Mouse (Mus musculus) urinary bladder, adult 18-20 months (tissue): ENCODE measurements around the gene Inpp5b.
"Not testable (repeated sequence)": the region's sequence is repeated elsewhere in the genome, so short reads cannot be mapped to it uniquely, and the experiment has no call there.

Source experiments
- DNase-seq, 2 experiments: peaks; one replicate each; pipeline ENCODE4 v3.0.0; 2022; ENCODE audit warnings: low spot score in 2 of 2, mixed read lengths in 2 of 2

The Inpp5b gene

GRCm38 (mm10) chr4:124709961-124710446, 31.6 kb upstream of the Inpp5b start:
- no peak for DNase-seq

GRCm38 (mm10) chr4:124710776-124711291, 30.8 kb upstream of the Inpp5b start:
- DNase-seq = no peak

- no peak for DNase-seq
These were observed 29.0 kb upstream of the Inpp5b start for GRCm38 (mm10) chr4:124712618-124713017.

- DNase-seq = not testable (repeated sequence)
These were observed 27.8 kb upstream of the Inpp5b start for GRCm38 (mm10) chr4:124713850-124714249.

- DNase-seq = peak; percentile 92 to 94
These were observed 26.8 kb upstream of the Inpp5b start, which contains the start of gene Sf3a3 for GRCm38 (mm10) chr4:124714545-124715481. Sf3a3 (plus strand) TSS chr4:124714776.

- DNase-seq = no peak
These were observed 22.5 kb upstream of the Inpp5b start for GRCm38 (mm10) chr4:124719101-124719500.

GRCm38 (mm10) chr4:124726121-124726520, 15.5 kb upstream of the Inpp5b start:
- DNase-seq = no peak

GRCm38 (mm10) chr4:124736952-124737351, 4.7 kb upstream of the Inpp5b start:
- no peak for DNase-seq

GRCm38 (mm10) chr4:124737486-124737885, 4.2 kb upstream of the Inpp5b start:
- no peak for DNase-seq

GRCm38 (mm10) chr4:124738013-124738412, 3.6 kb upstream of the Inpp5b start:
- DNase-seq = no peak

- no peak for DNase-seq
These were observed 2.9 kb upstream of the Inpp5b start for GRCm38 (mm10) chr4:124738783-124739182.

- no peak for DNase-seq
These were observed 1.2 kb downstream of the Inpp5b start for GRCm38 (mm10) chr4:124742839-124743238.

GRCm38 (mm10) chr4:124746577-124746976, 4.9 kb downstream of the Inpp5b start:
- no peak for DNase-seq

- no peak for DNase-seq
These were observed 6.2 kb downstream of the Inpp5b start for GRCm38 (mm10) chr4:124747851-124748250.

GRCm38 (mm10) chr4:124751300-124752250, 9.9 kb downstream of the Inpp5b start:
- peak; percentile 97 to 99 for DNase-seq

GRCm38 (mm10) chr4:124752281-124753199, 10.9 kb downstream of the Inpp5b start:
- no peak for DNase-seq

GRCm38 (mm10) chr4:124755526-124755925, 13.9 kb downstream of the Inpp5b start:
- DNase-seq = no peak

- DNase-seq = no peak
These were observed 17.7 kb downstream of the Inpp5b start for GRCm38 (mm10) chr4:124759305-124759811.

- no peak for DNase-seq
These were observed 19.6 kb downstream of the Inpp5b start for GRCm38 (mm10) chr4:124761201-124761600.

GRCm38 (mm10) chr4:124762858-124763452, 21.3 kb downstream of the Inpp5b start:
- DNase-seq = no peak
